Mouse (Mus musculus): ENCODE data around the gene Clasp1. TPM values are rescaled to one million over a fixed set of nuclear protein-coding genes. Genes with fewer than 3 reads are reported as not detected.

The Clasp1 gene
- polyA plus RNA-seq, 1 experiment, result 21.5 TPM

DNA sequence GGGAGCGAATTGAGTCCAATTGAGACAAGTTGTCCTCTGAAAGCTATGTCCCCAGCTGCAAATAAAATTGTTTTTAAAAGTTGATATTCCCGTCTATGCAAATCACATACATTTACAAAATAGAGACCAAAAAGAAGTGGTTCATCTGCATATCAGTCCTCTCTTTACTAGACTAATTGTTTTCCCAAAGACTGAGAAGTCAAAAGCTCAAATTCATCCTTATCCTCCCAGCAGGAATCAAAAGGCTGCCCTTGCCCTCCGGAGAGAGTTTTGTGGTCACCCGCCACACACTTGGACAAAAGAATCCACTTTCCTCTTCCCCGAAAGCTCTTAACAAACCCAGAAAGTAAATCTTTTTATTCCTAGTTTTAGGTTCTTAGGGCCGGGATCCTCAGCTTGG, 236.6 kb downstream of the Clasp1 start:
- Histone ChIP-seq H3K4me1 (ENCODE audit: control insufficient read depth, insufficient read depth, low read length) (peaks cover 2% of the 10 kb centered on the region; the same call in 1 of the 2 replicates), H3K4me3 (replicated peaks; ENCODE audit: extremely low read depth, low read depth, low read length) (no peak overlapping the region)
- DNase-seq, result no peak
- WGBS, result 61% methylated on average over 6 of the region's 6 CpGs
- TF ChIP-seq CTCF (IDR thresholded peaks at IDR 0.05; ENCODE audit: insufficient read depth, low read length) (no peak), POLR2A (IDR thresholded peaks at IDR 0.05; ENCODE audit: borderline replicate concordance, extremely low read depth, low read depth, low read length) (no peak)

DNA sequence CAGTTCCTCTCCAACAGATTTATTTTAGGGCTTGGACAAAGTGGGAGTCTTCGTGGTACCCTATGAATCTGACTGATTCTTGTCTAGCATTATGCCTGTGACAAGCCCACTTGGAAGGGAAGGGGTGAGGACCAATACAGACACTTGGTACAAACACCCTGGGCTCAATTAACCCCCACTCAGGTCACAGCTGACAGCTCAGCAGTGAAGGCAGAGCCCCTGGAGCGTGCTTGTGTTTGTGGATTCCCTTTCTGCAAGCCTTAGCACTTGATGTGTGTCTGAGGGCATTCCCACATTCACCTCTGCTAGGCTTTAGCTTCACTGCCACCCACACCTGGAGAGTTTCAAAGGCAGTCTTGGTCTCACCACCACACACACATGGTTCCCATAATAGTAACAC, 237.1 kb downstream of the Clasp1 start:
- 67% methylated on average over 2 of the region's 2 CpGs for WGBS
- peaks cover 2% of the 10 kb centered on the region; the same call in 1 of the 2 replicates for H3K4me1 ChIP-seq (ENCODE audit: control insufficient read depth, insufficient read depth, low read length)
- H3K4me3 ChIP-seq (replicated peaks; ENCODE audit: extremely low read depth, low read depth, low read length), result no peak overlapping the region
- TF ChIP-seq POLR2A (IDR thresholded peaks at IDR 0.05; ENCODE audit: borderline replicate concordance, extremely low read depth, low read depth, low read length) (no peak), CTCF (IDR thresholded peaks at IDR 0.05; ENCODE audit: insufficient read depth, low read length) (no peak)
- DNase-seq, result no peak

DNA sequence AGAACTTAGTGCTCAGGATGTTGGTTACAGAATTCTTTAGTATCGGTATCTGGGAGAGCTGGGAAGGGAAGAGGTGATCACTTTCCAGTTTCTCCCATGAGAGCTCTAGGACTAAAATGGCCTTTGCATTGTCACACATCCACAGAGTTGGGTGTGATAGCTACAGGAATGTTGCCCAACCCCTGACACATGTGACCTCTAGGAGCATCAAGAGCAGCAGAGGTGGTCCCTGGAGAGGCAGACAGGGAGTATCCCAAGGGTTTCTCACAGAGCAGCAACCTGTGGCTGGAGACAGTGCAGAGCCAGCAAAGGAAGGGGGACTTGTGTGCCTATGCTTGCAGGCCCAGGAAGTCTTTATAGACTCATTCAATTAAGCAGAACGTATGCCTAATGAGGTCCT, 237.6 kb downstream of the Clasp1 start:
- 84% methylated on average over 2 of the region's 2 CpGs for WGBS
- peaks cover 2% of the 10 kb centered on the region; the same call in 1 of the 2 replicates for H3K4me1 ChIP-seq (ENCODE audit: control insufficient read depth, insufficient read depth, low read length)
- TF ChIP-seq POLR2A (IDR thresholded peaks at IDR 0.05; ENCODE audit: borderline replicate concordance, extremely low read depth, low read depth, low read length) (no peak), CTCF (IDR thresholded peaks at IDR 0.05; ENCODE audit: insufficient read depth, low read length) (no peak)
- H3K4me3 ChIP-seq (replicated peaks; ENCODE audit: extremely low read depth, low read depth, low read length), result no peak overlapping the region
- no peak for DNase-seq

DNA sequence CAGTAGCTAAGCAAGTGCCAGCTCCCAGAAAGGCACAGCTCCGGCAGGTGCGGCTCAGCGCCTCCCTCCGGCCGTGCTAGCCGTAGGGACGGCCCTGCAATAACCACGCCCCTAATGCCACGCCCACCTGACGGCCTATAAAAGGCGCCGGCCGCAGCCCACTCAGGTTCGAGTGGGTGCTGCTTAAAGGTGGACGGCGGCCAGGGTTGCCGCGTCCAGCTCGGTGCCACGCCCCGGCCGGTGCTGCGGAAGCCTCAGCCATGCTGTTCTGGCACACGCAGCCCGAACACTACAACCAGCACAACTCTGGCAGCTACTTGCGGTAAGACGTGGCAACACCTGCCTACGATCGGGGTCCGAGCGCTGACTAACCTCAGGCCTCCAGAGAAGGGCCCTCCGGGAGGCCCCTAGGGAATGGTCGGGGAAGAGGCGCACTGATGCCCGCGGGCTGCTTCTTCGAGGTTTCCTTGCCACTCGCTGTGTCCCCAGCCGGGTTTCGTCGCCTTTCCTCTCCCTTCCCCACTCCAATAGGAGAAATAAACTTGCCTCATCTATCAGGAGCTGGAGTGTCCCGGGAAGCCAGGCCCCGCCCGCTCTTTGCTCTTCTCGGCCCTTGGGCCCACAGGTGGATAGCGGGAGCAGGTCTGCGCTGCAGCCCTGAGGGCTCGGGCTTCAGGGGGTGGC, 239.1 kb downstream of the Clasp1 start, which contains the start of gene Tfcp2l1:
Gene Tfcp2l1, plus strand, starts transcription at position 165 of the 684 bp plus-strand sequence.
- Histone ChIP-seq H3K4me1 (ENCODE audit: control insufficient read depth, insufficient read depth, low read length) (peaks cover 2% of the 10 kb centered on the region; the same call in 1 of the 2 replicates), H3K4me3 (replicated peaks; ENCODE audit: extremely low read depth, low read depth, low read length) (peak within 1 kb of the TSS; percentile 58)
- WGBS, result 2% methylated on average over 48 of the region's 48 CpGs
- peak; percentile 91 for DNase-seq
- peak; percentile 32; the same call in 1 of the 2 replicates for TF ChIP-seq POLR2A (IDR thresholded peaks at IDR 0.05; ENCODE audit: borderline replicate concordance, extremely low read depth, low read depth, low read length)
- TF ChIP-seq CTCF (IDR thresholded peaks at IDR 0.05; ENCODE audit: insufficient read depth, low read length), result no peak

DNA sequence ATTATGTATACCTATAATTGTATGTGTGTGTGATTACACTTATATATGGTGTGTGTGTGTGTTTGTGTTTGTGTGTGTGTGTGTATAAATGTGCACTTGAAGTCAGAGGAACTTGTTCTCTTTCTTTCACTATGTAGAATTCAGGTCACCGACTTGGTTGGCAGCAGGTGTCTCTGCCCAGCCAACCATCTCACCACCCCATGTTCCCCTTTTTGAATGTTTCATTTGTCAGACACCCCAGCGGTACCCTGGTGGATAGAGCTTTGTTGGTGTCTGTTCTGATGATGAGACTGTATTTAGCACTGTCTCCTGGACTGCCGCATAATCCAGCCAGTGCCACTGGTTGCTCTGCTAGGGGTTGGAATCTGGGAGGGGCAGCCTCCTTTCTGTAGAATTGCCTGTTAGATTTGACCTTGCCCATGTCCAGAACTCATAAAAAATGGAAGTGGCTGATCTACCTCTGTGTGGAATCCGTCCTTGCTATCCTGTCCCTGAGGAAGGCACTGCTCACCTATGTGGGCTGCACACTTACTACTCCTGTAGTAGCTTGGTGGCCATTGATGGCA, 244.6 kb downstream of the Clasp1 start:
- WGBS, result 72% methylated on average over 4 of the region's 4 CpGs
- H3K4me3 ChIP-seq (replicated peaks; ENCODE audit: extremely low read depth, low read depth, low read length), result no peak overlapping the region
- TF ChIP-seq POLR2A (IDR thresholded peaks at IDR 0.05; ENCODE audit: borderline replicate concordance, extremely low read depth, low read depth, low read length) (no peak), CTCF (IDR thresholded peaks at IDR 0.05; ENCODE audit: insufficient read depth, low read length) (no peak)
- H3K4me1 ChIP-seq (ENCODE audit: control insufficient read depth, insufficient read depth, low read length), result no peaks in the 10 kb centered on the region
- DNase-seq, result no peak

DNA sequence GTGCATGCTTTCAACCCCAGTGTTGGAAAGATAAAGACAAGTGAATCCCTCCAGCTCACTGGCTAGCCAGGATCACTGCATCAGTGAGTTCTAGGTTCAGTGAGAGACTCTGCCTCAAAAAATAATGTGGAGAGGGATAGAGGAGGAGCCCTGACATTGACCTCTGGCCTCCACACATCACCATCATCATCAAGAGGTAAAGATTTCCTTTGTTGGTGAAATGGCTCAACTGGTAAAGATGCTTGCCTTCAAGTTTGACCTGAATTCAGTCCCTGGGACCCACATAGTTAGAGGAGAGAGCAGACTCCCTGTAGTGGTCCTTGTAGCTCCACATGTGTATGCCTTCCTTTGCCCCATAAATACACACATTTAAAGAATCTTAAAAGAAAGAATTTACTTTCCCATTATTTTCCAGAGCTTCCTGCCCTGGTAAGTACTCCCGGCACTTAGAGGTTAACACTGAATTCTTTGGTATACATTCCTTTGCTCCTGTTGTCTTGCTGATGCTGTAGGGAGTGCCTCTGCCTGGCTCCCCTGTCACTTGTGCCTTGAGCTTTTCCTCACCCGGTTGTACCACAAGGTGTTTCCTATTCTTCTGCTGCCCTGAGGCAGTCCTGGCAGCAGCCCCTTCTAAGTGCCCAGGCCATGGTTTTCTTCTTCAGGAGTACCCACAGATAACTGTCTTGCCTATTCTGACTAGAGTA, 253.6 kb downstream of the Clasp1 start:
- H3K4me1 ChIP-seq (ENCODE audit: control insufficient read depth, insufficient read depth, low read length), result peaks cover 2% of the 10 kb centered on the region
- TF ChIP-seq POLR2A (IDR thresholded peaks at IDR 0.05; ENCODE audit: borderline replicate concordance, extremely low read depth, low read depth, low read length) (no peak), CTCF (IDR thresholded peaks at IDR 0.05; ENCODE audit: insufficient read depth, low read length) (no peak)
- DNase-seq, result no peak

DNA sequence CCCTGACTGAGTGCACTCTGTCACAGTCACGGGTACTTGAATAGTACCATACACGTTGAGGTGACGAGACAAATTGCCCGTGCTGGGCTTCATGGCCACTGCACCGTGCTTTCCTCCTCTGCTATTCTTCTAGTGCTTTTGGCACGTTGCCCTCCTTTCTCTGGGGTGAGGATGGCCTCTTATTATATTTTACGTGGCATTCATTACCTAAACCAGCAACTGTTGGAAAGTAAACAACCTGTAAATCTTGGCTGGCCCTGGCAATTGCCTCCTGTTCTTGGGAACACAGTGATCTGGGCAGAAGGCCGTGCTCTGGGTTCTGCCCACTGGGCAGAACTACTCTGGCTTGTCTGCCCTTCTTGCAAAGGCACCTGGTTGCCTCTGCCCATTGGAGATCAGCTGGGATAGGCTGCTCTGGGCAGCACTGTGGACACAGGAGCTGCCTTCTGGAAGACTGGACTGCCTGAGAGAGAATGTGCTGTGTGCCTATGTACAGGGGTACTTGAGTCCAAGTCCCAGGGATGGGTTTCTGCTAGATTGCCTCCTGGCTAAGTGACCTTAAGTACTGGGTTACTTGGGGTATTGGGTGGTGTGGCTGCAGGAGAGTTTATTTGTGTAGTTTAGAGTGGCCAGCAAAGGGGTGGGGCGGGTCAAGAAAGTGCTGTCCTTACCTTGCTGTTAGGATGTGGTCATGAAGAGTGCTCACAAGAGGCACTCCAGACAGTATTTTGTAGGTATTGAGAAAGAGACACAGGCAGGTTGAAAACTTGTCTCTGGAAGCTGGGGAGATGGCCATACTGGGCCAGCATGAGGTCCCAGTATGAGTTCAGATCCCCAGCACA, 254.5 kb downstream of the Clasp1 start:
- 35% methylated on average over 9 of the region's 9 CpGs for WGBS
- DNase-seq, result peak; percentile 49
- TF ChIP-seq CTCF (IDR thresholded peaks at IDR 0.05; ENCODE audit: insufficient read depth, low read length), result no peak
- no peak for TF ChIP-seq POLR2A (IDR thresholded peaks at IDR 0.05; ENCODE audit: borderline replicate concordance, extremely low read depth, low read depth, low read length)
- H3K4me3 ChIP-seq (replicated peaks; ENCODE audit: extremely low read depth, low read depth, low read length), result no peak overlapping the region
- H3K4me1 ChIP-seq (ENCODE audit: control insufficient read depth, insufficient read depth, low read length), result peaks cover 2% of the 10 kb centered on the region

More for the DNA sequence above, 253.6 kb downstream of the Clasp1 start:
- WGBS, result 57% methylated on average over 2 of the region's 2 CpGs
- no peak overlapping the region for H3K4me3 ChIP-seq (replicated peaks; ENCODE audit: extremely low read depth, low read depth, low read length)

DNA sequence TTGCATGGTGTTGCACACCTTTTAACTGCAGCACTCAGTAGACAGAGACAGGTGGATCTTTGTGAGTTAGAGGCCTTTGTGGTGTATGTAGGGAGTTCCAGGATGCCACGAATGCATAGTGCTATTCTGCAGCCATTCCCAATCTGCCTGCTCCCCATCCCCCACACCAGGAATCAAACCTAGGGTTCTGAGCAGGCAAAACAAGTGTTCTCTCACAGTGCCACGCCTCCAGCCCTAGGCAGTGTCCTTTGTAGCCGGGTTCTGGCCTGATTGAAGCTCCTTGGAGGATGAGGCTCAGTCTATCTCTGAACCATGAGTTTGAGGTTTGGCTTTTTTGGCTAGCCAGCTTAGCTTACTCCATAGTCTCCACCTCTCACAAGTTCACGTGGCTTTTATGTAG, 256.8 kb downstream of the Clasp1 start:
- 67% methylated on average over 4 of the region's 4 CpGs for WGBS
- Histone ChIP-seq H3K4me1 (ENCODE audit: control insufficient read depth, insufficient read depth, low read length) (peaks cover 12% of the 10 kb centered on the region), H3K4me3 (replicated peaks; ENCODE audit: extremely low read depth, low read depth, low read length) (no peak overlapping the region)
- TF ChIP-seq POLR2A (IDR thresholded peaks at IDR 0.05; ENCODE audit: borderline replicate concordance, extremely low read depth, low read depth, low read length), result no peak
- TF ChIP-seq CTCF (IDR thresholded peaks at IDR 0.05; ENCODE audit: insufficient read depth, low read length), result no peak
- DNase-seq, result no peak

DNA sequence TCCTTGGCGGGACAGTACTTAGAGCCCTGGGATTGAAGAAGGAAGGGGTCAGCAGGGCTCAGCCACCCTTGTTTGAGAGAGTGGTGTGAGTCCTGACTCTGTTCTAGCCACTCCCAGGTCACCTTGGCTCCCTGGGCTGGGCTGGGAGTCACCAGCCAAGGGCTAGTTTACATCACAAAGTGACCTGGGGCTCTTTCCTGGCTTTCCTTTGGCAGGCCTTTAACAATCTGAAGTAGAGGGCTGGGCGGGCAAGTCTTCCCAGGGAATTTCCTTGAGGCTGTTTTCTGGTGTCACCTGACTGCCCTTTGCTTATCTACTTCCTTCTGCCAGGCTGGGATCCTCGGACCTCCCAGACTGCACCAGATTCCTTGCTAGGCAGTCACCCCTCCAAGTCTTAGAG, 259.2 kb downstream of the Clasp1 start:
- WGBS, result 42% methylated on average over 3 of the region's 3 CpGs

More for the DNA sequence above, 259.2 kb downstream of the Clasp1 start:
- no peak for TF ChIP-seq CTCF (IDR thresholded peaks at IDR 0.05; ENCODE audit: insufficient read depth, low read length)
- TF ChIP-seq POLR2A (IDR thresholded peaks at IDR 0.05; ENCODE audit: borderline replicate concordance, extremely low read depth, low read depth, low read length), result no peak
- H3K4me3 ChIP-seq (replicated peaks; ENCODE audit: extremely low read depth, low read depth, low read length), result no peak overlapping the region
- H3K4me1 ChIP-seq (ENCODE audit: control insufficient read depth, insufficient read depth, low read length), result peaks cover 12% of the 10 kb centered on the region
- DNase-seq, result peak; percentile 37

All from lung, adult 2 months (tissue).